Mouse (Mus musculus): ENCODE measurements around the gene Fate1. TPM values are rescaled to one million over a fixed set of nuclear protein-coding genes. Genes with fewer than 3 reads are reported as not detected.
A peak's percentile ranks its signal among the peaks of the same experiment; 100 is the strongest.

The Fate1 gene
- polyA plus RNA-seq, 1 experiment, result 0.10 TPM

- TF ChIP-seq CTCF (IDR thresholded peaks at IDR 0.05; ENCODE audit: borderline replicate concordance, extremely low read depth, insufficient read depth, insufficient read length), result no peak
- TF ChIP-seq POLR2A (IDR thresholded peaks at IDR 0.05; ENCODE audit: borderline replicate concordance, extremely low read depth, insufficient read depth, insufficient read length, poor library complexity, severe bottlenecking), result no peak
- no peak for DNase-seq (ENCODE audit: low read depth)
Measured at GRCm38 (mm10) chrX:71983205-71983604, 10.4 kb downstream of the Fate1 start.

- DNase-seq (ENCODE audit: low read depth), result peak; percentile 26
Measured at GRCm38 (mm10) chrX:71983775-71984174, 11.0 kb downstream of the Fate1 start.

GRCm38 (mm10) chrX:71991549-71991948, 18.8 kb downstream of the Fate1 start, which contains the start of gene Cnga2:
Gene Cnga2 (plus strand): TSS chrX:71991849.
- TF ChIP-seq CTCF (IDR thresholded peaks at IDR 0.05; ENCODE audit: borderline replicate concordance, extremely low read depth, insufficient read depth, insufficient read length) (no peak), POLR2A (IDR thresholded peaks at IDR 0.05; ENCODE audit: borderline replicate concordance, extremely low read depth, insufficient read depth, insufficient read length, poor library complexity, severe bottlenecking) (no peak)
- no peak for DNase-seq (ENCODE audit: low read depth)

More at GRCm38 (mm10) chrX:71983775-71984174, 11.0 kb downstream of the Fate1 start:
- TF ChIP-seq POLR2A (IDR thresholded peaks at IDR 0.05; ENCODE audit: borderline replicate concordance, extremely low read depth, insufficient read depth, insufficient read length, poor library complexity, severe bottlenecking), result no peak
- TF ChIP-seq CTCF (IDR thresholded peaks at IDR 0.05; ENCODE audit: borderline replicate concordance, extremely low read depth, insufficient read depth, insufficient read length), result no peak; the same call in 1 of the 2 replicates

GRCm38 (mm10) chrX:71995972-71996371, 23.2 kb downstream of the Fate1 start:
- DNase-seq (ENCODE audit: low read depth), result no peak
- TF ChIP-seq POLR2A (IDR thresholded peaks at IDR 0.05; ENCODE audit: borderline replicate concordance, extremely low read depth, insufficient read depth, insufficient read length, poor library complexity, severe bottlenecking) (no peak), CTCF (IDR thresholded peaks at IDR 0.05; ENCODE audit: borderline replicate concordance, extremely low read depth, insufficient read depth, insufficient read length) (no peak)

GRCm38 (mm10) chrX:72009930-72010329, 37.1 kb downstream of the Fate1 start:
- no peak for DNase-seq (ENCODE audit: low read depth)
- no peak for TF ChIP-seq CTCF (IDR thresholded peaks at IDR 0.05; ENCODE audit: borderline replicate concordance, extremely low read depth, insufficient read depth, insufficient read length)

GRCm38 (mm10) chrX:72012236-72012635, 39.5 kb downstream of the Fate1 start:
- peak; percentile 28 for DNase-seq (ENCODE audit: low read depth)
- TF ChIP-seq CTCF (IDR thresholded peaks at IDR 0.05; ENCODE audit: borderline replicate concordance, extremely low read depth, insufficient read depth, insufficient read length) (no peak), POLR2A (IDR thresholded peaks at IDR 0.05; ENCODE audit: borderline replicate concordance, extremely low read depth, insufficient read depth, insufficient read length, poor library complexity, severe bottlenecking) (no peak)

GRCm38 (mm10) chrX:72012804-72013203, 40.0 kb downstream of the Fate1 start:
- TF ChIP-seq CTCF (IDR thresholded peaks at IDR 0.05; ENCODE audit: borderline replicate concordance, extremely low read depth, insufficient read depth, insufficient read length) (peak; percentile 39; the same call in 1 of the 2 replicates), POLR2A (IDR thresholded peaks at IDR 0.05; ENCODE audit: borderline replicate concordance, extremely low read depth, insufficient read depth, insufficient read length, poor library complexity, severe bottlenecking) (no peak)
- peak; percentile 40 for DNase-seq (ENCODE audit: low read depth)

GRCm38 (mm10) chrX:72022241-72022640, 49.5 kb downstream of the Fate1 start:
- TF ChIP-seq POLR2A (IDR thresholded peaks at IDR 0.05; ENCODE audit: borderline replicate concordance, extremely low read depth, insufficient read depth, insufficient read length, poor library complexity, severe bottlenecking), result no peak
- TF ChIP-seq CTCF (IDR thresholded peaks at IDR 0.05; ENCODE audit: borderline replicate concordance, extremely low read depth, insufficient read depth, insufficient read length), result no peak
- no peak for DNase-seq (ENCODE audit: low read depth)

- peak; percentile 62 for DNase-seq (ENCODE audit: low read depth)
- TF ChIP-seq POLR2A (IDR thresholded peaks at IDR 0.05; ENCODE audit: borderline replicate concordance, extremely low read depth, insufficient read depth, insufficient read length, poor library complexity, severe bottlenecking) (no peak), CTCF (IDR thresholded peaks at IDR 0.05; ENCODE audit: borderline replicate concordance, extremely low read depth, insufficient read depth, insufficient read length) (peak; percentile 62; the same call in 1 of the 2 replicates)
Measured at GRCm38 (mm10) chrX:72022750-72023398, 50.1 kb downstream of the Fate1 start.

GRCm38 (mm10) chrX:72023542-72023941, 50.8 kb downstream of the Fate1 start:
- no peak for TF ChIP-seq POLR2A (IDR thresholded peaks at IDR 0.05; ENCODE audit: borderline replicate concordance, extremely low read depth, insufficient read depth, insufficient read length, poor library complexity, severe bottlenecking)
- no peak for TF ChIP-seq CTCF (IDR thresholded peaks at IDR 0.05; ENCODE audit: borderline replicate concordance, extremely low read depth, insufficient read depth, insufficient read length)

More at GRCm38 (mm10) chrX:72023542-72023941, 50.8 kb downstream of the Fate1 start:
- no peak for DNase-seq (ENCODE audit: low read depth)

Other genes starting within 250 kb of the Fate1 start
- 16.2 and 22.7 TPM in 2 replicates for gene Vma21, start 157.1 kb upstream of the Fate1 start, polyA plus RNA-seq (2012; rRNA removed)
- gene Gm1141, start 52.0 kb upstream of the Fate1 start, polyA plus RNA-seq (2012; rRNA removed), result 2.7 and 3.1 TPM in 2 replicates
- gene Prrg3, start 10.4 kb upstream of the Fate1 start, polyA plus RNA-seq (2012; rRNA removed), result 16.2 and 23.5 TPM in 2 replicates
- 0.19 and 0.33 TPM in 2 replicates for gene Cnga2, start 18.9 kb downstream of the Fate1 start, polyA plus RNA-seq (2012; rRNA removed)
- gene Magea4, start 249.0 kb downstream of the Fate1 start, polyA plus RNA-seq (2012; rRNA removed), result not detected in 2 replicates